Mouse (Mus musculus) erythroblast, embryonic 14.5 days (primary cell): Measurements from ENCODE around the gene Gal3st4.

Experiments
- GATA1 ChIP-seq: IDR thresholded peaks from 2 replicates; pipeline ENCODE4 v1.6.1; 2012; ENCODE audit warnings: low read length, inconsistent platforms, mixed read lengths
- TAL1 ChIP-seq: IDR thresholded peaks from 3 replicates; pipeline ENCODE4 v1.6.1; 2012; ENCODE audit warnings: low read length, inconsistent platforms, mixed read lengths

- TF ChIP-seq GATA1 (no peak), TAL1 (no peak)
These were observed 1.5 kb upstream of the Gal3st4 start for GRCm38 (mm10) chr5:138274186-138274585.
